Mouse (Mus musculus) thymus, adult 2 months (tissue): Measurements from ENCODE around the gene Fam178b.

Experiments
- CTCF ChIP-seq: fragments of 200-500 bp; IDR thresholded peaks from 2 replicates; pipeline ENCODE4 v1.5.1; 2012; ENCODE audit warnings: mild to moderate bottlenecking, control low read depth, low read length, moderate library complexity, borderline replicate concordance; ENCODE audit not compliant: control insufficient read depth, poor library complexity, insufficient read depth; ENCODE audit errors: extremely low read depth
- POLR2A ChIP-seq: fragments of 200-500 bp; IDR thresholded peaks from 2 replicates; pipeline ENCODE4 v1.6.1; 2012; ENCODE audit warnings: mild to moderate bottlenecking, low read length, control low read depth, moderate library complexity; ENCODE audit not compliant: control insufficient read depth, poor library complexity, insufficient read depth; ENCODE audit errors: extremely low read depth

- TF ChIP-seq POLR2A (no peak), CTCF (no peak)
Observed at GRCm38 (mm10) chr1:36665165-36665723, 17.7 kb downstream of the Fam178b start.
